Mouse (Mus musculus) R1 (cell line): ENCODE data around the gene Tmem135.

Experiments
- DNase-seq: peaks from one replicate; pipeline ENCODE4 v3.0.0-alpha.2; 2018; ENCODE audit warnings: low read depth, low spot score

Gene Tmem135

DNA sequence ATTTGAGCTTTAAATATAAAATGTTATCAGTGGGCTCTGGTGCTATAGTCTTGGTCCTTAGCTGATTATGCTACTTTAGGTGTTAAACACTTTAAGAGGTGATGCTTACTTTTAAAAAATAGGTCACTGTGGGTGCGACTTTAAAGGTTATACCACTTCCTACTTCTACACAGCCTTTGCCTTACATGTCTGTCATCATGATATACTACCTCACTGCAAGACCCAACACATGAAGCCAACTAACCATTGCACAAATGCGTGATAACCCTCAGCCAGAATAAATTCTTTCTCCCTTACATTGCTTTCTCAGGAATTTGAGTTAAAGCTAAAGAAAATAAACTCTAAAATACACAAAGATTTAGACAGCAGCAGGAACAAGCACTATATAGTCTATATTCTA, 150.7 kb downstream of the Tmem135 start:
- no peak for DNase-seq

DNA sequence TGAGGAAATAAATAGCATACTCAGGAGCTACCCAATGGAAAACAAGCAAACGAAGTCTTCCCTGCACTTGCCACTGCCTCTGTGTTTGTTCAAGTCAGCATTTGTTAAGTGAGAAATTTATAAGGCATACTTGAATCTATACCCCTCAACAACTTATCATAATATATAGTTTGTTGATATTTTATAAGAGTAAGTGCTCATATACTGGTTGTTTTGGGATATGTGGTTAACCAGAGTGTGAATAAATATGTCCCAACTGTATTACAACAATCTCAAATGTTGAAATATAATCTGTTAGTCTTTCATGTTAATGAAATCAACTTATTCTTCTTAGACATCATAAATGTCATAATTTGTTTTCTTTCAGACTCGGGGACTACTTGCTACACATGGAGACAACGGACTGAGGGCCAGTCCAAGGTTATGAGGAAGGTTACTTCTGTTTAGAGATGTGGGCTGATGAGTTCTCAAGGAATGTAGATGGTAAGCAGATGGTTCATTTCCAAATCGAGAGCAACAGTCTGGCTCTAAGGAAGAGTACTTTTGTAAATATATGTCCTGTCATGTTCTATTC, 152.1 kb downstream of the Tmem135 start:
- no peak for DNase-seq

DNA sequence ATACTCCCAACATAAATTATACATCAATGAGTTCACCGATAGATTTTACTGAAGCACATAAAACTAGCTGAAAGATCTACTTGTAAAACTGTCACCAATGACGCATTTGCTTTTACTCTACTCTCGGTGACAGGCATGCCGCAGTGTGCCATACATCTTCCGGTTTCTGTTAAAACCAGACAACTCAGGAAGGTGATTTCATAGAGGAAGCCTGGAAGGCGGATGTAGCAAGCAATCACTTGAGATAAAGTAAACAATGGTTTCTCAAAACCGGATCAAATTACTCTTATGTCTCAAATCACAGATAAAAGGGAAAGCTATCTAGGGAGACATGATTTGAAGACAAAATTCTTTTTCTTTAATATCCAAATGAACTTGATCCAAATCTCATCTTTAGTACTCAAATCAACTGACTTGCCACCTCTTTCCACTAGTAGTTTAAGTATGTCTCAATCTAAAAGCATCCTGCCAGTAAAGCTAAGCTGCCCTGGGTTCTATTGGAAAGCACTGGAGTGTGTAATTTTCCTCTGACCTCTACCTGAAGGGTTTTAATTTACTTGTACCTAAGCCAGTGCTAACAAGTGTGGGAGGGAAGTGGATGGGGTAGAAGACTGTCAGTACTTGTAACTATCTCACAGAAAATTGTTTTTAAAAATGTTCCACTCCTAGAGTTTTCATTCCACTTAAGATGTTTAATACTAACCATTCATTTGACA, 155.7 kb downstream of the Tmem135 start:
- no peak for DNase-seq

DNA sequence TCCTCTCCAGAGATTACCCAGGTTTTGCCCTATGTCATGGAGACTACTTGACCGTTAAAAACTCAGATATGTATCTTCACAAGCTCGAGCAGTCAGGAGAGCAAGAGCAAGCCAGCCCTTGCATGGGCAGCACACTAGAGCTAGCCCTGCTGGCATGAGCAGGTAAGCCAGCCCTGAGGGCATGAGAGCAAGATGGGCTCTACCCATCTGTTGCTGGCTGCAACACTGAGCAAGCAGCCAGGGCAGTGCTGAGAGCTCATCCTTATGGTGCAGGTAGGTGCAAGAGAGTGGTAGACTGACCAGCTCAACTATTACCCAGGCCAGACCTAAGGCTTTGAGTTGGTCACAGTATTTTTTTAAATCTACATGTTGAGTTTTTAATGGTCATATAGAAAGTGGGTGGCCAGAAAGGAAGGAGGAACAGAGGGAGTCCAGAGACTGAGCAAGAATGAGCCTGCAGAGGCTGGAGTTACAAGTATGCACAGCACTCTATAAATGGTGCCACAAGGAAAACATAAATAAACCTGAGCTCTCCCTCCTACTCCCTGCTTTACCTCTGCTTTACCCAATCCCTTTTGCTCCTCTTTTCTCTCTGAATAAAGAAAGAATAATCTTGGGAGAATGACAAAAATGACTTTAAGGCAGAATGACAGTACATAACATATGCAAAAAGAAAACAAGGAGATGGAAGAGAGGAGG, 156.9 kb downstream of the Tmem135 start:
- DNase-seq = no peak

DNA sequence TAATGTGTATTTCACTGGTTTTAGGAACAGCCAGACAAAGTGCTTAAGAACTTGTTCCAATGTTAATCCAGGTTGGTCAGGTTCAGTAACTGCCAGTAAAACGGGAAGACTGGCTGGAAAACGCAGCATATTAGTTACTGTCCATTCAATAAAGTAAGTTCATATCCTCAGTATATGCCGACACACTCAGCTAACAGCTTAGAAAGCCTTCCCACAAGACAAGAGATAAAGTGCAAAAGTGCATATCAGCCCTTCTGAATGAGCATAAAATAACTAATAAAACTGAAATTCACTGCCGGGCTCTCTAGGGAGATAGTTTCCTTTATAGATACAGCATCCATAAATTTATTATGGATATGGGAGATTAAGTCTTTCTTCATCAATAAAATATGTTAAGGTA, 161.5 kb downstream of the Tmem135 start:
- no peak for DNase-seq

DNA sequence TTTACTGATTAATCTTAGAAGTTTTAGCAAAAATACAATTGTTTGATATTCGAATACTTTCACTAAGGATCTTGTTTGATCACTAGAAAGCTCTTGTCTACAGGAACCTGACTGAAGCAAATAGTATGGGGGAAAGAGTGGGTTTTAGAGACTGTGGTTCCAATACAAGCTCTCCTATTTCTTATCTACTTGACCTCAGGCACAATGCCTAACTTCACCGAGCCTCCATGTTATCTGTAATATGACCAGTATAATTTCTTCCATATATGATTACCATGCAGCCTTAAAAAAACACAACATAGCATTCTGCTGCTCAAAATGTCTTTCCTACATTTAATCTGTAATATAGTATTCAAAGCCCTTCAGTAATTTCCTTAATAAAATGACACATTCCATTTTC, 161.9 kb downstream of the Tmem135 start:
- DNase-seq = no peak

DNA sequence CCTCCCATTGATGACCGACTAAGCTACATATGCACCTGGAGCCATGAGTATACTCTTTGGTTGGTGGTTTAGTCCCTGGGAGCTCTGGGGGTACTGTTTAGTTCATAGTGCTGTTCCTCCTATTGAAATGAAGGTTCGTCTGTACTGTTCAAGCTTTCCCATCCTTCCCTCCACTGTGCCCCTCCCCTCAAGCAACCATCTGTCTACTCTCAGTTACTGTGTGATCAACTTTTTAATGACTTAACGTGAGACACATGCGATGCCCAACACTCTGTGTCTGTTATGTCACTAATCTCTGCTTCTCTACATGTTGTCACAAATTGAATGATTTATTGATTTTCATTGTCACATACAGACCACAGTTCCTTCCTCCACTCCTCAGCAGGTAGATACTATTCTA, 164.4 kb downstream of the Tmem135 start:
- DNase-seq = no peak

DNA sequence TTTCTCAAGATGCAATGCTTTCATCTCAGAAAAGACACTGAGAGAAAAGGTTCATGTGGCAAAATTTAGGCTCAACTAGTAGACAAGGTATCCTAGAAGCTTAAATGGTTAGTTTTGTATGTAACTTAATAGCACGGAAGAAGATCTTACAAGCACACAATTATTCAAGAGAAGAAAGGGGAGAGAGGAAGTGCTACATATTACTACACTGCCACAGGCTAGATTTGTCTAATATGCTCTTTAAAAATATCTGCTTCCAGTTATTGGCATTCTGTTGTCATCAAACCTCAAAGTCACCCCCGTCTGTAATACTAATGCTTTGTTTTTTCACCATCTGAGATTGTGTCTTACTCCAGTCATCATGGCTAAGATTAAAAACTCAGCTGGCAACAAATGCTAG, 167.4 kb downstream of the Tmem135 start:
- DNase-seq = no peak

DNA sequence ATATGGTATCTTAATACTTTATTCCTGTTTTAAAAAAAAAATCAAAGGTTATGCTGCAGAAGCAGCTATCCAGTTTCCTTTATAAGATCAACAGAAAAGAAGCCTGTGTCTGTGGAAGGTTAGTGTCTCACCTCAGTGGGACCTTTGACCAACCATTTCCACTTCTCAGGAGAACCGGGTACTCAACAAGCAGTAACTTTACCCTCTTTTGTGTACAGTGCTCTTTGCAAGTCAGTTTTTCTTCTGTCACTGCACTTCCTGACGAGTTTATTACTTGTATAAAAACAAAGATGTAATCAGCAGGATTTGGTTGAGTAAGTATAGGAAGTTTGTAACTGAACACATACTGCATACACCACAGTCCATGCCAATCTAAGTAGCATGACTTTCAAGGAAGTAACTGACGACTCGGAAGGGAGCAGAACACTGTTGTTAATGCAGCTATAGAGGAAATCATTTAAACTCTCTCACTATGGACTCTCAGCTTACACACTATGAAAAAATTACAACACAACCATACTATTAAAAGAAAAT, 168.0 kb downstream of the Tmem135 start:
- DNase-seq = no peak

DNA sequence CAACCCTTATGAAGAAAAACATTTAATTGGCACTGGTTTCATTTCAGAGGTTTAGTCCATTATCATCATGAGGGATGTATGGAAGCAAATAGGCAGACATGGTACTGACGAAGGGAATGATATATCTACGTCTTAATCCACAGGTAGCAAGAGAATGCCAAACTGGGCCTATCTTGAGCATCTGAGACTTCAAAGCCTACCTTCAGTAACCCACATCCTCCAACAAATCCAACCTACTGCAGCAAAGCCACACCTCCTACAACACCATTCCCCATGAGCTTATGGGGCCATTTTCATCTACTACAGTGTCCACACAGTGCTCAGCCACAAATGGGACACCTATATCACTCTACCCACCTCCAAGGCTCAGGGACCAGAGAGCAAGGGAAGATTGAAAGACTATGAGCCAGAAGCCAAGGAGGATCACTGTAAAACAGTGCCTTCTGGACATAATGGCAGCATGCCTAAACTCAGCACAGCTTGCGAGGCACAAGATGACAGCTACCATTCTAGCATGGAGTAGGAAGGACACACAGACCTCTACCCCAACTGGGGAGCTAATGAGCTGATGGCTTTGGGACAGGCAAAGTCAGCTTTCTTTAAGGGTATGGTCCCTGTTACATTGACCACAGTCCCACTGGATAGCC, 171.4 kb downstream of the Tmem135 start:
- no peak for DNase-seq

DNA sequence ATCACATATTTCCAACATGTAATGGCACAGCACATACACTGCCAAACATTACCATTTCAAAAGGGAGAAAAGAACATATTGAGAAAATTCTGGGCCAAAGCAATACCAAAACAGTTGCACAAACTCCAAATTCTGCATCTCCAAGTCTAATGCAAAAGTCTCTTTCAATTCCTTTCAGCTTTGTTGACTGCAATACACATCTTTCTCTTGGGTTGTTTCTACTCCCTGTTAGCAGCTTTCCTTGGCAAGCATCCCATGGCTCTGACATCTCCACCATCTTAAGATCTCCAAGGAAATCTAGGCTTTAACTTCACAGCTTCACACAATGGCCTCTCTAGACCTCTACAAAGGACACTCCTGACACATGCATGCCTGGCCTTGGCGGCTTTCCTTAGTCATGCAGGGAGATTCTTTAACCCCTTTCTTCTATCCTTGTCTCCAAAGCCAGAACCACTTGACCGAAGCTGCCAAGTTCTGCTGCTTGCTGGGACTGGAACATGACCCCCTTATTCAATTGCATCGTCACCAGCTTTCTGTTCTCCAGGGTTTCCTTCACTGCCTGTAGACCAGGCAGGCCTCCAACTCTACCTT, 172.7 kb downstream of the Tmem135 start:
- DNase-seq = no peak

DNA sequence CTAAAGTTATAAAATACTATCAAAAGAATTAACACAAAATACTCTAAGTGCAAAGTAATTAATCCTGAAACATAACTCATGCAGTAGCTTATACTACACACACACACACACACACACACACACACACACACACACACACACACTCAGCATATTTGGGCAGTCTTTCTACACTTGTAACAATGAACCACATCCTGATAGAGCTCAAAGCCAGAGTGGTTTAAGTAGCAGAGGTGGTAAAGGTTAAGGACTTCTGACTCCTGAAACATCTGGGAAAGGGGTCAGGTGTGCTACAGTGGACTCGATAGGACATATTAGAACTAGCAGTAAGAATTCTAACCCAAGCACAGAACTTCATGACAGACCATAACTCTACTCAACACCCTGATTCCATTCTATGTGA, 181.4 kb downstream of the Tmem135 start:
- DNase-seq = no peak

DNA sequence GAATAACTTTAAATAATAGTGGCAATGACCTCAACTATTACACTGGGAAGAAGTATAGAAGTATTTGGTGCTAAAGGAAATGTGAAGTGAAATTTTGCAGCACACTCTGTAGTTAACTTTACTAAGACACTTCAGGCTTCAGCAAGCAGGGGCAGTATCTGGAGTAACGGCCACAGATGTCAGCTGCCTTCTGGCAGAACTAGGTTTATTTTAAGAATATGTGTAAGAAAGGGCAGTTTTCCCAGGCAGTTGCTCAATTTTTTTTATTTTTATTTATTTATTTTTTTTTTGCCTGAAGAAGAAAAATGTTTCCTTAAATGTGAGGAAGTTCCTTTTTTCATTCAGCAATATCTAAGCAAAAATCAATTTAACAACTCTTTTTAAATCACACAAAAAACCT, 187.4 kb downstream of the Tmem135 start:
- no peak for DNase-seq

DNA sequence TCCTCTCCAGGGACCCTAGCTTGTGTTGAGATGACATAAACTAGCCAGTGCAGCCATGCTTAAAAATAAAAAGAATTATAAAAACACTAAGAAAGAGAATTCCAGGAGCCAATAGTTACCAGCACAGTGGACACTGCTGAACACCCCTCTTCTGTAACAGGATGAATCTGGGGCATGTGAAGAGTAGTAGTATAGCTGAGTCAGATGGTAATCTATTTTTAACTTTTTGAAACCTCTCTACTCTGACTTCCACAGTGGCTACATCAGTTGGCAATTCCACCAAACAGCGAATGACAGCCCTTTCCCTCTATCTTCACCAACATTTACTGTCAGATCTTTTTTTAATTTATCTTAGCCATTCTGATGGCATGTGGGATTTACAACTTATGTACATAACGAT, 187.9 kb downstream of the Tmem135 start:
- no peak for DNase-seq

DNA sequence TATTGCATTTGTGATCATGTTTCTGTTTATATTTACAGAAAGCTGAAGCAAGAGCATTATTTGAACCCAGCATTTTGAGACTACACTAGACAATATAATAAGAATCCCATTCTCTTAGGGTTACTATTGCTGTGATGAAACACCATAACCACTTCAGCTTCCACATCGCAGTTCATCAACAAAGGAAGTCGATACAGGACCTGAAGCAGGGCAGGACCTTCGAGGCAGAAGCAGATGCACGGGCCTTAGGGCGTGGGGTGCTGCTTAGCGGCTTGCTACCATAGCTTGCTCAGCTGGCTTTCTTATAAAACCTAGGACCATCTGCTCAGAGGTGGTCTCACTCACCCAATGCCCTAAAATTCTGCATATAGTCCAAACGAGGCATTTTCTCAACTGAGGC, 188.3 kb downstream of the Tmem135 start:
- DNase-seq = no peak

DNA sequence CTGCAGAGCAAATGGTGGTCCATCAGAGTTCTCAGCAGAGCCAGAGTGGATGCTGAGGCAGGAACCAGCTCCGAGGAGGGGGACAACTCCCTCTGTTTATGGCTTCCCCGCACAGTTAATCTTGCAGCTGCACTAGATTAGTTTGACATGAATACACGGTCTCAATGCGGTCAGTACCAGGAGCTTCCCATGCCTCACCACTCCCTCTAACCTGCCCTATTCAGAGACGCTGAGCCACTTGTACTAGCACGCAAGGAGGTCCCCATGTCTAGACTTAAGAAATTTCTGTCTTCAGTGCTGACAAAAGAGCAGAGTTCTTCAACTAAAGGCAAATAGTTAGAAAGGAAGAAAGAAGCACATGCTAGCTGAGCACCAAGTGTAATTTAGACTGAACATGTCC, 193.5 kb downstream of the Tmem135 start:
- DNase-seq = peak; percentile 12

DNA sequence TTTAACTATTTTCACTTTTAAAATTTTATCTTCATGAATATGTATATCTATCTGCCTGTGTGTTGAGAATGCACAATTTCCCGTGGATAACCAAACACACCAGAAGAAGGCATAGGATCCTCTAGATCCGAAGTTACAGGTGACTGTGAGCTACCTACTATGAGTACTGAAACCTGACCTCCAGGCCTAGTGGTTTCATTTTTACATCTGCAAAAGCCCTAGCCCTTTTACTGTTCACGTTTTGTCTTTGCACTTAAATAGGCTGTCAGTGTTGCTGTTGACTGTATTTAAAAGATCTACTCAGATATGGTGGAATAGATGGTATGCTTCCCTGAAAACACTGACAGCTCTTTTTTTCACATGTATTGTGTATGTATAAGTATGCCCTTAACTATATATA, 197.9 kb downstream of the Tmem135 start:
- no peak for DNase-seq

DNA sequence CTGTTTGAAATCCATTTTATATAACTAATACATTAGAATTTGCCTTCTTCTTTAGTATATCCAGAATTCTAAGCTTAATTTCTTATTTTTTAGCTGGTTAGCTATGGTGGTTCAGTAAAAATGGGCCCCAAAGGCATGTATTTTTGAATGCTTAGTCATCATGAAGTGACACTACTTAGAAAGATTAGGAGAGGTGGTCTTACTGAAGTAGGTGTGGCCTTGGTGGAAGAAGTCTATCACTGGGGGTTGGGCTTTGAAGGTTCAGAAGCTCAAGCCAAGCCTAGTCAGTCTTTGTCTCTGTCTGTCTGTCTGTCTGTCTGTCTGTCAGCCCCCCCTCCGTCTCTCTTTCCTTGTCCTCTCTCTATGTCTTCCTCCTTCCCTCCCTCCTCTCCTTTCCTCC, 198.6 kb downstream of the Tmem135 start:
- DNase-seq = no peak

DNA sequence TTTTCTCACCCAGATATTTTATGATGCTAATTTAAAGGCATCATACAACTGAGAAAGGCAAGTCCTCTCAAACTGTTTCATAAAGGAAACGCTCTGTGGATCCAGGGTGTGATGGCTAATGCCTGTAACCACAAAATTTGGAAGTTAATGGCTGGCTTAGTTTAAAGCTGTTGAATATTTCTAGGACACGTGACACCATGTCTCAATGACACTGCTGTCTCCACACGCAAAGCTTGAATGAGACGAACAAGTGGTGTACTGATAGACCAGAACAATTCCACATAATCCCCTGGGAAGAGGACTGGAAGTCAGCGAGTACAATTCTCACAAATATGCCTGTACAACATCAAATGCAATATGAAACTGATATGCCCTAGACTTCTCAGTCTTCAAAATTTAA, 200.9 kb downstream of the Tmem135 start:
- no peak for DNase-seq

DNA sequence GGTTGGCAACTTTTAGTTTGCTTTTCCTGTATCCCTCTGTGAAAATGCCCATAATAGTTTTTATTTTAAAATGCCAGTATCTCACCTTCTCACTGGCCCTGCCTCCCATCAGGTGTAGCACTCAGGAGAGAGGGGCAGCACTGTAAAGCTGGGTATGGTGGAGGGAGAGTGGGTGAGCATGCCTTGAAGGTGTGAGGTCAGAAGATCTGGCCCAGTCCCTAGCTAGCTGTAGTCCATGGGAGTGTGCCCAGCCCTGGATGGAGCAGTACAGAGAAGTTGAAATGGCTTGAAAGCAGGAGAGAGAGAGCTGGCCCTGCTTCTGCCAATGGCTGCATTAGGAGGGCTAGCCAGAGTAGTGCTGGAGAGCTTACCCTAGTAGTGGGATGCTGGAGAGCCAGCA, 202.1 kb downstream of the Tmem135 start:
- DNase-seq = no peak

DNA sequence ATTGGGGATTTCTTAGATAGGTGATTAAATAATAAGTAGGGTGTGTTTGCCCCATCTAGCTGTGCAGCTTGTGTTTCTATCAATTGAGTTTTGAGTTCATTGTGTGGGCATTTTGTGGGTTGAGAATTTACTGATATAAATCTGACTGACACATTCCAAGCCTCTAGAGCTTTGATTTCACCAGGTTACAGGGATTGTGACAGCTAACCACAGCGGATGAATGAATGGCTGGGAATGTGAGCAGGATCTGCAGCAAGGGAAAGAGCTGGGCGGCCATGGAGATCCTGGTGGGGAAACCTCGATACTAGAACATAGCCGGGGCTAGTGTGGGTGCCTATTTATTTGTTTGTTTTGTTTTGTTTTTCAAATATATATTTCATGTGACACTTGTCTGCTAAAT, 205.5 kb downstream of the Tmem135 start:
- DNase-seq = no peak

DNA sequence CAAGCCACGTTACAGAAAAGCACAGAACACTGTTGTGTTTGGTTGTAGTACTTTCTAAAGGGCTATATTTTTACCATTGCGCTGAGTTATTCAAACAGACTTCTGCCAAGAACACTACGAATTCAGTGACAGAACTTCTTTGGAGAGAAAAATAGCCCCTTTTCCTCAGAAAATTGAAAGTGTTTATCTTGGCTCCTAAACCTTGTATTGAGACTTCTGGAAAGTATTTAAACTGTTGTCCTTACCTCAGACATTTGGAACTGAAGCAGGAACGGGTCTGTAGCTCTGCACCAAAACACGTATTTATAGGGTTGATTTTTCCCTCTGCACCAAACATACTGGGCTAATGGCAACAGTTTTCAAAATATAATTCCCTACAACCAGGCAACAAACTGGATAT, 210.6 kb downstream of the Tmem135 start:
- no peak for DNase-seq
